Mouse (Mus musculus): ENCODE results near the gene Clip2.

Clip2 gene

GRCm38 (mm10) chr5:134525971-134526711 is 26.1 kb downstream of the Clip2 start:
- peak; percentile 26 for DNase-seq (ENCODE audit: low read depth, low spot score)

- no peak for DNase-seq (ENCODE audit: low read depth, low spot score)
These were observed 28.5 kb downstream of the Clip2 start for GRCm38 (mm10) chr5:134523728-134524127.

- no peak for DNase-seq (ENCODE audit: low read depth, low spot score)
These were observed 29.7 kb downstream of the Clip2 start for GRCm38 (mm10) chr5:134522524-134522923.

GRCm38 (mm10) chr5:134521806-134522205 is 30.4 kb downstream of the Clip2 start:
- peak; percentile 28 for DNase-seq (ENCODE audit: low read depth, low spot score)

GRCm38 (mm10) chr5:134521131-134521530 is 31.1 kb downstream of the Clip2 start:
- DNase-seq (ENCODE audit: low read depth, low spot score) = no peak

GRCm38 (mm10) chr5:134520120-134520519 is 32.1 kb downstream of the Clip2 start:
- no peak for DNase-seq (ENCODE audit: low read depth, low spot score)

- no peak for DNase-seq (ENCODE audit: low read depth, low spot score)
These were observed 32.8 kb downstream of the Clip2 start for GRCm38 (mm10) chr5:134519471-134519870.

GRCm38 (mm10) chr5:134512086-134512485 is 40.1 kb downstream of the Clip2 start:
- DNase-seq (ENCODE audit: low read depth, low spot score) = no peak

- no peak for DNase-seq (ENCODE audit: low read depth, low spot score)
These were observed 42.0 kb downstream of the Clip2 start for GRCm38 (mm10) chr5:134510266-134510665.

- DNase-seq (ENCODE audit: low read depth, low spot score) = no peak
These were observed 43.3 kb downstream of the Clip2 start for GRCm38 (mm10) chr5:134508965-134509364.

GRCm38 (mm10) chr5:134507859-134508399 is 44.3 kb downstream of the Clip2 start:
- no peak for DNase-seq (ENCODE audit: low read depth, low spot score)

GRCm38 (mm10) chr5:134507307-134507706 is 44.9 kb downstream of the Clip2 start:
- DNase-seq (ENCODE audit: low read depth, low spot score) = peak; percentile 89

- DNase-seq (ENCODE audit: low read depth, low spot score) = no peak
These were observed 46.4 kb downstream of the Clip2 start for GRCm38 (mm10) chr5:134505810-134506292.

- no peak for DNase-seq (ENCODE audit: low read depth, low spot score)
These were observed 49.6 kb downstream of the Clip2 start for GRCm38 (mm10) chr5:134502591-134502990.

- no peak for DNase-seq (ENCODE audit: low read depth, low spot score)
These were observed 50.8 kb downstream of the Clip2 start for GRCm38 (mm10) chr5:134501453-134501852.

- no peak for DNase-seq (ENCODE audit: low read depth, low spot score)
These were observed 51.6 kb downstream of the Clip2 start for GRCm38 (mm10) chr5:134500681-134501080.

GRCm38 (mm10) chr5:134500062-134500461 is 52.2 kb downstream of the Clip2 start:
- DNase-seq (ENCODE audit: low read depth, low spot score) = peak; percentile 78

GRCm38 (mm10) chr5:134497026-134497425 is 55.2 kb downstream of the Clip2 start:
- DNase-seq (ENCODE audit: low read depth, low spot score) = no peak

GRCm38 (mm10) chr5:134495796-134496195 is 56.4 kb downstream of the Clip2 start:
- DNase-seq (ENCODE audit: low read depth, low spot score) = no peak

- peak; percentile 89 for DNase-seq (ENCODE audit: low read depth, low spot score)
These were observed 58.1 kb downstream of the Clip2 start for GRCm38 (mm10) chr5:134494142-134494541.

- DNase-seq (ENCODE audit: low read depth, low spot score) = no peak
These were observed 59.3 kb downstream of the Clip2 start for GRCm38 (mm10) chr5:134492956-134493355.

GRCm38 (mm10) chr5:134491712-134492417 is 60.4 kb downstream of the Clip2 start:
- DNase-seq (ENCODE audit: low read depth, low spot score) = peak; percentile 96

GRCm38 (mm10) chr5:134491206-134491605 is 61.0 kb downstream of the Clip2 start:
- DNase-seq (ENCODE audit: low read depth, low spot score) = no peak

Data from CD4-positive, CD25-positive, alpha-beta regulatory T cell, adult 2 months (primary cell).